Comparison of ENCODE assay signal across 8 mouse cellular contexts in genomic region chr2:147454362-147455257, GRCm38 (mm10).
DNase-seq lines count a peak whose midpoint lies in the region; ATAC-seq lines count a peak whose summit lies in the region.

No protein-coding gene starts in this region.

- no peaks in the 10 kb centered on the region for H3K27me3 ChIP-seq in embryonic facial prominence, embryonic 13.5 days
- H3K27me3 ChIP-seq in midbrain, embryonic 16.5 days (ENCODE audit: control insufficient read depth, insufficient read depth, low read depth, low read length) = no peaks in the 10 kb centered on the region
- no peaks in the 10 kb centered on the region for H3K27me3 ChIP-seq in liver, embryonic 12.5 days (replicated peaks)

- H3K4me3 ChIP-seq in embryonic facial prominence, embryonic 13.5 days = peak overlapping the region; percentile 10; the same call in 1 of the 2 replicates
- peak overlapping the region; percentile 21 for H3K4me3 ChIP-seq in midbrain, embryonic 16.5 days (ENCODE audit: low read depth, low read length)
- H3K4me3 ChIP-seq in liver, embryonic 12.5 days = no peak overlapping the region

- no peaks in the 10 kb centered on the region for H3K36me3 ChIP-seq in embryonic facial prominence, embryonic 13.5 days
- H3K36me3 ChIP-seq in midbrain, embryonic 16.5 days (ENCODE audit: control insufficient read depth, insufficient read depth, low read length) = no peaks in the 10 kb centered on the region
- H3K36me3 ChIP-seq in liver, embryonic 12.5 days = no peaks in the 10 kb centered on the region

- no peaks in the 10 kb centered on the region for H3K9me3 ChIP-seq in embryonic facial prominence, embryonic 13.5 days
- H3K9me3 ChIP-seq in midbrain, embryonic 16.5 days (replicated peaks; ENCODE audit: control insufficient read depth, low read length, poor library complexity, severe bottlenecking) = no peaks in the 10 kb centered on the region
- no peaks in the 10 kb centered on the region for H3K9me3 ChIP-seq in liver, embryonic 12.5 days (replicated peaks)

- no peak overlapping the region for H3K27ac ChIP-seq in embryonic facial prominence, embryonic 13.5 days
- peak overlapping the region; percentile 25; the same call in 1 of the 2 replicates for H3K27ac ChIP-seq in midbrain, embryonic 16.5 days (ENCODE audit: low read length)
- H3K27ac ChIP-seq in liver, embryonic 12.5 days = no peak overlapping the region

- H3K4me1 ChIP-seq in embryonic facial prominence, embryonic 13.5 days = peaks cover 14% of the 10 kb centered on the region
- no peaks in the 10 kb centered on the region for H3K4me1 ChIP-seq in midbrain, embryonic 16.5 days (ENCODE audit: control insufficient read depth, insufficient read depth, low read length)
- H3K4me1 ChIP-seq in liver, embryonic 12.5 days = no peaks in the 10 kb centered on the region

- 42% methylated on average over 18 of the region's 18 CpGs for whole genome bisulfite sequencing in embryonic facial prominence, embryonic 13.5 days
- WGBS in midbrain, embryonic 16.5 days = 28% methylated on average over 18 of the region's 18 CpGs
- 67% methylated on average over 18 of the region's 18 CpGs for WGBS in liver, embryonic 12.5 days (ENCODE audit: insufficient replicate concordance)

- H3K4me2 ChIP-seq in embryonic facial prominence, embryonic 13.5 days = peak overlapping the region; percentile 46
- H3K4me2 ChIP-seq in midbrain, embryonic 16.5 days (ENCODE audit: low read length) = peak overlapping the region; percentile 43
- no peak overlapping the region for H3K4me2 ChIP-seq in liver, embryonic 12.5 days

- DNase-seq in Muller cell, postnatal 12 days (ENCODE audit: inconsistent ontology term) = peak; percentile 7
- peak; percentile 23 to 31 for DNase-seq in layer of hippocampus, postnatal 36 days
- DNase-seq in urinary bladder, adult 18-20 months (ENCODE audit: low spot score in 2 of 2) = no peak
- DNase-seq in testis, postnatal 10 days (ENCODE audit: low spot score) = no peak
- DNase-seq in adrenal gland, postnatal 10 days = no peak

- no peak for ATAC-seq in embryonic facial prominence, embryonic 13.5 days (ENCODE audit: insufficient number of reproducible peaks, insufficient read depth, low FRiP score, low TSS enrichment, low read depth)
- ATAC-seq in midbrain, embryonic 16.5 days = peak; percentile 93
- no peak for ATAC-seq in liver, embryonic 12.5 days

- H3K9ac ChIP-seq in embryonic facial prominence, embryonic 13.5 days = no peak overlapping the region
- H3K9ac ChIP-seq in midbrain, embryonic 16.5 days (ENCODE audit: low read depth, low read length) = peak overlapping the region; percentile 17; the same call in 1 of the 2 replicates
- H3K9ac ChIP-seq in liver, embryonic 12.5 days = no peak overlapping the region

Comparison
In these comparisons a context has a peak if more than half of its experiments do, and no peak if none do; other contexts are left out.
1. DNase-seq: peak in Muller cell, postnatal 12 days (single experiment) and layer of hippocampus, postnatal 36 days (2 of 2); none in urinary bladder, adult 18-20 months (0 of 2), testis, postnatal 10 days (single experiment) and adrenal gland, postnatal 10 days (single experiment).